Mouse (Mus musculus): ENCODE measurements at regions not wholly inside any gene's neighbourhood (a gene's known extent, or its start where the extent isn't known, plus 50 kb on each side); places are given as distances from the start of the nearest gene placed in this dataset.

DNA sequence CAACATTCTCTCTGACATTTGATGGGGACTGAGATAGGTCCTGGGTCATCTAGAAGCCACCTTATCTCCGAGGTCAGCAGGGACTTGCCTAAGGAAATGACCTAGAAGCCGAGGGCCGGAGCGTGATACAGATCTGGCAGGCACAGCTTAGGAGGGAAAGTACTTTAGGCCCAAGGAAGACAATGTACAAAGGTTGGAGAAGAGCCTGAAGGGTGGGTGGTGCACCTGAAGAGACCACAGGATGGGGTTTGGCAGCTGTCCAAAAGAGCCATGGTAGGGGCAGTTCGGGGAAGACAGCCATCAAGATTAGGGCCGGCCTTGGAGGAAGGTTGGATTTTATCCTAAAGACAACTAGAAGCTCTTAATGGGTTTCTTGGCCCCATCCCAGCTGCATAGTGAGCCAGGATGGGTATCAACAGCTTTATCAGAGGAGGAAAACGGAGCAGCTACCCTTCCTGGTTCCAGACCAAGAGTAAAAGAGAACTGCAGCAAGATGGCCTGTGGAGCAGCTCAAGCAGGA, 120.8 kb upstream of the Klf3 start:
- WGBS = 92% methylated on average over 7 of the region's 7 CpGs
- no peak overlapping the region for H3K9ac ChIP-seq (ENCODE audit: low read depth, low read length)

GRCm38 (mm10) chr5:64683419-64683818, 119.8 kb upstream of the Klf3 start:
- ATAC-seq = no peak
- no peaks in the 10 kb centered on the region for H3K36me3 ChIP-seq (ENCODE audit: control insufficient read depth, insufficient read depth, low read length)
- 92% methylated on average over 4 of the region's 4 CpGs for WGBS
- no peaks in the 10 kb centered on the region for H3K4me1 ChIP-seq (ENCODE audit: control insufficient read depth, insufficient read depth, low read length)
- no peak overlapping the region for H3K4me2 ChIP-seq (ENCODE audit: low read length)
- no peak overlapping the region for H3K9ac ChIP-seq (ENCODE audit: low read depth, low read length)
- H3K27me3 ChIP-seq (ENCODE audit: control insufficient read depth, insufficient read depth, low read depth, low read length) = no peaks in the 10 kb centered on the region
- H3K4me3 ChIP-seq (ENCODE audit: low read depth, low read length) = no peak overlapping the region
- H3K9me3 ChIP-seq (replicated peaks; ENCODE audit: control insufficient read depth, low read length, poor library complexity, severe bottlenecking) = no peaks in the 10 kb centered on the region; the same call in 1 of the 2 replicates
- no peak overlapping the region for H3K27ac ChIP-seq (ENCODE audit: low read length)

More for the DNA sequence above, 120.8 kb upstream of the Klf3 start:
- Histone ChIP-seq H3K4me2 (ENCODE audit: low read length) (no peak overlapping the region), H3K36me3 (ENCODE audit: control insufficient read depth, insufficient read depth, low read length) (no peaks in the 10 kb centered on the region), H3K4me3 (ENCODE audit: low read depth, low read length) (no peak overlapping the region), H3K27ac (ENCODE audit: low read length) (no peak overlapping the region), H3K9me3 (replicated peaks; ENCODE audit: control insufficient read depth, low read length, poor library complexity, severe bottlenecking) (no peaks in the 10 kb centered on the region; the same call in 1 of the 2 replicates), H3K4me1 (ENCODE audit: control insufficient read depth, insufficient read depth, low read length) (no peaks in the 10 kb centered on the region), H3K27me3 (ENCODE audit: control insufficient read depth, insufficient read depth, low read depth, low read length) (no peaks in the 10 kb centered on the region)
- ATAC-seq = no peak

- H3K9me3 ChIP-seq (replicated peaks; ENCODE audit: control insufficient read depth, low read length, poor library complexity, severe bottlenecking) = no peaks in the 10 kb centered on the region; the same call in 1 of the 2 replicates
- no peak overlapping the region for H3K4me3 ChIP-seq (ENCODE audit: low read depth, low read length)
- no peaks in the 10 kb centered on the region for H3K27me3 ChIP-seq (ENCODE audit: control insufficient read depth, insufficient read depth, low read depth, low read length)
- ATAC-seq = no peak
- 82% methylated on average over 5 of the region's 5 CpGs for WGBS
- H3K27ac ChIP-seq (ENCODE audit: low read length) = no peak overlapping the region
- no peaks in the 10 kb centered on the region for H3K36me3 ChIP-seq (ENCODE audit: control insufficient read depth, insufficient read depth, low read length)
- H3K4me2 ChIP-seq (ENCODE audit: low read length) = no peak overlapping the region
- H3K4me1 ChIP-seq (ENCODE audit: control insufficient read depth, insufficient read depth, low read length) = no peaks in the 10 kb centered on the region; the same call in 1 of the 2 replicates
- H3K9ac ChIP-seq (ENCODE audit: low read depth, low read length) = no peak overlapping the region
Observed at GRCm38 (mm10) chr5:64684275-64684674, 118.9 kb upstream of the Klf3 start.

DNA sequence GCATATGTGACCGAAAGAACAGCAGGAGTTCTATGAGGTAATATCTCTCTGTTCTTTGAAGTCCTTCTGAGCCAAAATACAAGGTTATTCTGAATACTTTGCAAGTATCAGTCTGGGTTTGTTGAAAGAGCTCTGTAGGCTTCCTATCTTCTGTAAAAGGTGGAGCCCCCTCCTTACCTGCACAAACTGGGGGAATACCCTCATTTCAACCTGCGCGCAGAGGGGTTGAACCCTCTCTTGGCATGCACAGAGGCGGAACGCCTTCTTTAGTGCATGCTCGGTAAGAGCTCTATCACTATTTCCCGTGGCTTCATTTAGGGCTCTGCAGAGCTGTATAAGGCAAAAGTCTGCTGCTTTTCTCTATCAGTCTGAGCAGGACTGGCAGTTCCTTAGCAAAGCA, 113.0 kb upstream of the Klf3 start:
- no peak for ATAC-seq
- 76% methylated on average over 7 of the region's 7 CpGs for WGBS
- Histone ChIP-seq H3K27me3 (ENCODE audit: control insufficient read depth, insufficient read depth, low read depth, low read length) (no peaks in the 10 kb centered on the region), H3K36me3 (ENCODE audit: control insufficient read depth, insufficient read depth, low read length) (no peaks in the 10 kb centered on the region), H3K27ac (ENCODE audit: low read length) (no peak overlapping the region), H3K9me3 (replicated peaks; ENCODE audit: control insufficient read depth, low read length, poor library complexity, severe bottlenecking) (no peaks in the 10 kb centered on the region; the same call in 1 of the 2 replicates), H3K9ac (ENCODE audit: low read depth, low read length) (no peak overlapping the region), H3K4me3 (ENCODE audit: low read depth, low read length) (no peak overlapping the region), H3K4me1 (ENCODE audit: control insufficient read depth, insufficient read depth, low read length) (peaks cover 2% of the 10 kb centered on the region), H3K4me2 (ENCODE audit: low read length) (no peak overlapping the region)

- Histone ChIP-seq H3K4me3 (ENCODE audit: low read depth, low read length) (no peak overlapping the region), H3K4me1 (ENCODE audit: control insufficient read depth, insufficient read depth, low read length) (peaks cover 2% of the 10 kb centered on the region), H3K9ac (ENCODE audit: low read depth, low read length) (no peak overlapping the region), H3K27me3 (ENCODE audit: control insufficient read depth, insufficient read depth, low read depth, low read length) (no peaks in the 10 kb centered on the region), H3K36me3 (ENCODE audit: control insufficient read depth, insufficient read depth, low read length) (no peaks in the 10 kb centered on the region), H3K27ac (ENCODE audit: low read length) (no peak overlapping the region), H3K9me3 (replicated peaks; ENCODE audit: control insufficient read depth, low read length, poor library complexity, severe bottlenecking) (no peaks in the 10 kb centered on the region; the same call in 1 of the 2 replicates), H3K4me2 (ENCODE audit: low read length) (no peak overlapping the region)
- ATAC-seq = no peak
- 95% methylated on average over 8 of the region's 8 CpGs for WGBS
Observed at GRCm38 (mm10) chr5:64691406-64692100, 111.6 kb upstream of the Klf3 start.

- Histone ChIP-seq H3K4me1 (ENCODE audit: control insufficient read depth, insufficient read depth, low read length) (peaks cover 2% of the 10 kb centered on the region), H3K4me3 (ENCODE audit: low read depth, low read length) (no peak overlapping the region), H3K9ac (ENCODE audit: low read depth, low read length) (no peak overlapping the region), H3K9me3 (replicated peaks; ENCODE audit: control insufficient read depth, low read length, poor library complexity, severe bottlenecking) (no peaks in the 10 kb centered on the region), H3K27ac (ENCODE audit: low read length) (no peak overlapping the region), H3K27me3 (ENCODE audit: control insufficient read depth, insufficient read depth, low read depth, low read length) (no peaks in the 10 kb centered on the region), H3K4me2 (ENCODE audit: low read length) (no peak overlapping the region), H3K36me3 (ENCODE audit: control insufficient read depth, insufficient read depth, low read length) (no peaks in the 10 kb centered on the region)
- WGBS = 96% methylated on average over 11 of the region's 11 CpGs
- no peak for ATAC-seq
Observed at GRCm38 (mm10) chr5:64692335-64692734, 110.9 kb upstream of the Klf3 start.

DNA sequence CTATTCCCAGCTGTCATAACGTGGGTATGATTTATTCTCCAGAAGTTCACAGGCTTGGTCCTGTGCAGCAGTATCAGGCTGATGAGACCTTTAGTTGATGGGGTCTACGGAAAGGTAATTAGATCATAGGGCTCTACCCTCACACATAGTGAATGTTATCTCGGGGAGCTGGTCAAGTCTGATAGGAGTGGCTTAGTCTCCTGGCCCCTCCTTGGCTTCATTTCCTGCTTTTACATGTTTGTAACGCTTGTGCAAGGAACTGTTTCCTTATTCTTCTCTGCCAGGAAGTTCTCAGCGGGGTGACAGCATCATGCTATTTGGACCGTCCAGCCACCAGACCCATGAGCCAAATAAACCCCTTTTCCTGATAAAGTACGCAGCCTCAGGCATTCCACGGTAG, 109.6 kb upstream of the Klf3 start:
- H3K9ac ChIP-seq (ENCODE audit: low read depth, low read length) = no peak overlapping the region
- no peaks in the 10 kb centered on the region for H3K36me3 ChIP-seq (ENCODE audit: control insufficient read depth, insufficient read depth, low read length)
- H3K27ac ChIP-seq (ENCODE audit: low read length) = no peak overlapping the region
- no peak overlapping the region for H3K4me3 ChIP-seq (ENCODE audit: low read depth, low read length)
- H3K9me3 ChIP-seq (replicated peaks; ENCODE audit: control insufficient read depth, low read length, poor library complexity, severe bottlenecking) = no peaks in the 10 kb centered on the region
- H3K27me3 ChIP-seq (ENCODE audit: control insufficient read depth, insufficient read depth, low read depth, low read length) = no peaks in the 10 kb centered on the region
- no peak for ATAC-seq
- no peak overlapping the region for H3K4me2 ChIP-seq (ENCODE audit: low read length)
- 93% methylated on average over 8 of the region's 8 CpGs for WGBS
- peaks cover 2% of the 10 kb centered on the region for H3K4me1 ChIP-seq (ENCODE audit: control insufficient read depth, insufficient read depth, low read length)

GRCm38 (mm10) chr5:64694606-64695005, 108.6 kb upstream of the Klf3 start:
- Histone ChIP-seq H3K4me1 (ENCODE audit: control insufficient read depth, insufficient read depth, low read length) (peaks cover 2% of the 10 kb centered on the region; the same call in 1 of the 2 replicates), H3K4me2 (ENCODE audit: low read length) (no peak overlapping the region), H3K27me3 (ENCODE audit: control insufficient read depth, insufficient read depth, low read depth, low read length) (no peaks in the 10 kb centered on the region), H3K27ac (ENCODE audit: low read length) (no peak overlapping the region), H3K9me3 (replicated peaks; ENCODE audit: control insufficient read depth, low read length, poor library complexity, severe bottlenecking) (no peaks in the 10 kb centered on the region), H3K36me3 (ENCODE audit: control insufficient read depth, insufficient read depth, low read length) (no peaks in the 10 kb centered on the region), H3K9ac (ENCODE audit: low read depth, low read length) (no peak overlapping the region), H3K4me3 (ENCODE audit: low read depth, low read length) (no peak overlapping the region)
- 51% methylated on average over 8 of the region's 8 CpGs for WGBS
- ATAC-seq = no peak

- no peaks in the 10 kb centered on the region for H3K36me3 ChIP-seq (ENCODE audit: control insufficient read depth, insufficient read depth, low read length)
- H3K4me2 ChIP-seq (ENCODE audit: low read length) = no peak overlapping the region
- no peaks in the 10 kb centered on the region for H3K27me3 ChIP-seq (ENCODE audit: control insufficient read depth, insufficient read depth, low read depth, low read length)
- no peaks in the 10 kb centered on the region for H3K9me3 ChIP-seq (replicated peaks; ENCODE audit: control insufficient read depth, low read length, poor library complexity, severe bottlenecking)
- no peak overlapping the region for H3K4me3 ChIP-seq (ENCODE audit: low read depth, low read length)
- ATAC-seq = no peak
- 92% methylated on average over 14 of the region's 14 CpGs for WGBS
- H3K27ac ChIP-seq (ENCODE audit: low read length) = no peak overlapping the region
- peaks cover 2% of the 10 kb centered on the region; the same call in 1 of the 2 replicates for H3K4me1 ChIP-seq (ENCODE audit: control insufficient read depth, insufficient read depth, low read length)
- no peak overlapping the region for H3K9ac ChIP-seq (ENCODE audit: low read depth, low read length)
Observed at GRCm38 (mm10) chr5:64696099-64696498, 107.1 kb upstream of the Klf3 start.
